Mouse (Mus musculus): ENCODE results near the gene Filip1. TPM values are rescaled to one million over a fixed set of nuclear protein-coding genes. Genes with fewer than 3 reads are reported as not detected.
"Not testable (repeated sequence)": the region's sequence is repeated elsewhere in the genome, so short reads cannot be mapped to it uniquely, and the experiment has no call there.

Filip1 gene
- polyA plus RNA-seq (2015; fragmentation: Nextera tagmentation; extraction: Ambion mirVana): 8.4 and 10.1 TPM in 2 replicates

DNA sequence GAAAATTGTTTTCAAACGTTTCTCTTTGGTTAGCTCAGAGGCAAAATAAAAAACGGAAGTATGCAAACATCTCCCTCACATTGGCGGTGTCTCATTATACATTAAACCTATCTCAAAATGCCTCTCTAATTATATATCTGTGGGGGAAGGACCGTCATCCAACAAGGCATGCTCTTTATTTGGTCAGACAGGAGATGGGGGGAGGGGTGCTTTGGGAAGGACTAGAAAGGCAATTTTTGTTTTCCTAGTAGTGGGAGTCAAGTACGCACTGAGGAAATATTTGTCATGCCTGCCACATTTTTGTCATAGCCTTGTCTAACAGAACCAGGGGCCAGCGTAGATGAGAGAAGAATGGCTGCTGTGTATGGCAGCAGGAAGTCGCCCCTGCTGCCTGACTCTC, at the start of gene Filip1:
TSS of gene Filip1 (minus strand) at position 101 of the 400 bp plus-strand sequence.
- 49% methylated on average over 7 of the region's 7 CpGs for WGBS
- H3K4me3 ChIP-seq: no peak within 1 kb of the TSS
- H3K27me3 ChIP-seq: no peaks in the 10 kb centered on the region
- no peak within 1 kb of the TSS for H3K4me2 ChIP-seq
- no peaks in the 10 kb centered on the region for H3K4me1 ChIP-seq
- ATAC-seq (ENCODE audit: insufficient number of reproducible peaks, low FRiP score, low TSS enrichment, low read depth): no peak
- H3K9me3 ChIP-seq: no peaks in the 10 kb centered on the region
- peak within 1 kb of the TSS; percentile 43; the same call in 1 of the 2 replicates for H3K27ac ChIP-seq
- no peaks in the 10 kb centered on the region for H3K36me3 ChIP-seq
- no peak within 1 kb of the TSS for H3K9ac ChIP-seq

DNA sequence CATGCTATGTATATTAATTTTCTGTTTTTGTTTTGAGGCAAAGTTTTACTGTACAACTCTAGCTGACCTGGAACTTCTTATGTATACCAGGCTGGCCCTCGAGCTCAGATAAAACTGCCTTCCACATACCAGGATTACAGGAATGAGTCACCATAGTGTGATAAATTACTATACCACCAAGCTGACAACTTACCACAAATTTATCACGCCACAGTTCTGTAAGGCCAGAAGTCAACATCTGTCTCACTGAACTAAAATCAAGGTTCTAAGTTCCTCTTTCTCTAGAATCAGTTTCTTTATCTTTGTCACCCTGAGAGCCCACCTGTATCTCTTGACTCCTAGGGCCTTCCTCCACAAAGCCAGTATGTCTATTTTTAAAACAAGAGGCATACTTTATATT, 45.0 kb upstream of the Filip1 start:
- H3K4me2 ChIP-seq: no peak overlapping the region
- H3K9ac ChIP-seq: no peak overlapping the region
- no peak overlapping the region for H3K27ac ChIP-seq
- H3K4me1 ChIP-seq: no peaks in the 10 kb centered on the region
- ATAC-seq (ENCODE audit: insufficient number of reproducible peaks, low FRiP score, low TSS enrichment, low read depth): no peak
- no peaks in the 10 kb centered on the region for H3K27me3 ChIP-seq
- H3K4me3 ChIP-seq: no peak overlapping the region
- no peaks in the 10 kb centered on the region for H3K36me3 ChIP-seq
- no peaks in the 10 kb centered on the region for H3K9me3 ChIP-seq
- WGBS: 67% methylated on average over 2 of the region's 2 CpGs

- Histone ChIP-seq H3K36me3 (no peaks in the 10 kb centered on the region), H3K4me3 (no peak overlapping the region), H3K27ac (no peak overlapping the region), H3K4me2 (no peak overlapping the region), H3K4me1 (no peaks in the 10 kb centered on the region), H3K9me3 (no peaks in the 10 kb centered on the region), H3K9ac (no peak overlapping the region), H3K27me3 (no peaks in the 10 kb centered on the region)
- WGBS: 77% methylated on average over 5 of the region's 5 CpGs
- ATAC-seq (ENCODE audit: insufficient number of reproducible peaks, low FRiP score, low TSS enrichment, low read depth): no peak
Measured at GRCm38 (mm10) chr9:80052951-80053350, 40.3 kb upstream of the Filip1 start.

DNA sequence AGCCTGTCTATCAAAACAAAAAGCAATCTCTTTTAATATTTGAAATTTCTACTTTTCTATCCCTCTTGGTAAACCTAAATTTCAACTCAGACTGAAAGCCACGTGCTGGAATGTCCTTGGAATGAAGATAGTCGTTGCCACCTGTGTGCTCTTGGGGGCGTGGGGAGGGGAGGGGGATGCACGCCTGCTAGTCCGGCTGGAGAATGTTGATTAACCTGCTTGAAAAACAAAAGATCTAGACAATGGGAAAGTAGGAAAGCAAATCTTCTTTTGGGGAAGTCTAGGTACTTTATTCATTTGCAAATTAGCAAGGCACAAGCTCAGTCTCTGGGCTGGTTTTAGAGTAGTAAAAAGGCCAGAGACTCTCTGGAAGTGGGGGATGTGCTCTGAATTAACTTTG, 36.6 kb upstream of the Filip1 start:
- H3K36me3 ChIP-seq; H3K27ac ChIP-seq; H3K9me3 ChIP-seq; H3K9ac ChIP-seq; H3K4me2 ChIP-seq; ATAC-seq (ENCODE audit: insufficient number of reproducible peaks, low FRiP score, low TSS enrichment, low read depth); H3K27me3 ChIP-seq; H3K4me1 ChIP-seq; H3K4me3 ChIP-seq: not testable (repeated sequence)
- WGBS: 55% methylated on average over 5 of the region's 5 CpGs

GRCm38 (mm10) chr9:80044301-80044700, 31.6 kb upstream of the Filip1 start:
- H3K4me2 ChIP-seq; H3K4me1 ChIP-seq; H3K36me3 ChIP-seq; ATAC-seq (ENCODE audit: insufficient number of reproducible peaks, low FRiP score, low TSS enrichment, low read depth); H3K9ac ChIP-seq; H3K4me3 ChIP-seq; H3K27me3 ChIP-seq; H3K27ac ChIP-seq; H3K9me3 ChIP-seq: not testable (repeated sequence)
- WGBS: 92% methylated on average over 4 of the region's 4 CpGs

DNA sequence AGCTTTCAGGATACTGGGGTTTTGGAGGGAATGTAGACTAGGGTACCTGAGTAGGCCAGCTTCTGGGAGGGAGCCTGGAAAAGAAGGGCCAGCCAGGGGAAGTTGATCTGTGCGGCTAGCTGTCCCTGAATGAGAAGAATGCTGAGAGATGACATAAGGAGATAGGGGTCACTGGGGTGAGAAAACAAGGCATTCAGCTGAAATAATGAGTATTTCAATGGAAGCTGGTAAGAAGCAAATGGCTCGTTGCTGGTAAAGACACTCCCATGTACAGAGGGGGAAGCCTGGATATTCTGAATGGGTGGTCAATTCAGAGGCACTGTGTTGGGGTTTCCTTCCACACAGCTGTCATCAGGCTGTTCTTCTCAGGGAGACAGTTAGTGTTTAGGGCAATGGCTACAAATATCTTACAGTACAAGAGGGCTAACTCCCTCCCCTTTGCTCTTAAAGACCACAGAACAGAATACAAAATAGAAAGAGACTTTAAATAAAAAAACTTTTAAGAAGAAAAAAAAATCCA, 26.7 kb upstream of the Filip1 start:
- Histone ChIP-seq H3K4me2 (no peak overlapping the region), H3K4me3 (no peak overlapping the region), H3K27me3 (no peaks in the 10 kb centered on the region), H3K9me3 (no peaks in the 10 kb centered on the region), H3K36me3 (no peaks in the 10 kb centered on the region), H3K9ac (no peak overlapping the region), H3K27ac (peak overlapping the region; percentile 50; the same call in 1 of the 2 replicates), H3K4me1 (peaks cover 5% of the 10 kb centered on the region; the same call in 1 of the 2 replicates)
- 57% methylated on average over 2 of the region's 2 CpGs for WGBS
- no peak for ATAC-seq (ENCODE audit: insufficient number of reproducible peaks, low FRiP score, low TSS enrichment, low read depth)

GRCm38 (mm10) chr9:80037997-80038383, 25.3 kb upstream of the Filip1 start:
- Histone ChIP-seq H3K9ac (no peak overlapping the region), H3K36me3 (no peaks in the 10 kb centered on the region), H3K27ac (no peak overlapping the region), H3K27me3 (no peaks in the 10 kb centered on the region), H3K4me2 (no peak overlapping the region), H3K9me3 (no peaks in the 10 kb centered on the region), H3K4me3 (no peak overlapping the region), H3K4me1 (peaks cover 5% of the 10 kb centered on the region; the same call in 1 of the 2 replicates)
- no peak for ATAC-seq (ENCODE audit: insufficient number of reproducible peaks, low FRiP score, low TSS enrichment, low read depth)

DNA sequence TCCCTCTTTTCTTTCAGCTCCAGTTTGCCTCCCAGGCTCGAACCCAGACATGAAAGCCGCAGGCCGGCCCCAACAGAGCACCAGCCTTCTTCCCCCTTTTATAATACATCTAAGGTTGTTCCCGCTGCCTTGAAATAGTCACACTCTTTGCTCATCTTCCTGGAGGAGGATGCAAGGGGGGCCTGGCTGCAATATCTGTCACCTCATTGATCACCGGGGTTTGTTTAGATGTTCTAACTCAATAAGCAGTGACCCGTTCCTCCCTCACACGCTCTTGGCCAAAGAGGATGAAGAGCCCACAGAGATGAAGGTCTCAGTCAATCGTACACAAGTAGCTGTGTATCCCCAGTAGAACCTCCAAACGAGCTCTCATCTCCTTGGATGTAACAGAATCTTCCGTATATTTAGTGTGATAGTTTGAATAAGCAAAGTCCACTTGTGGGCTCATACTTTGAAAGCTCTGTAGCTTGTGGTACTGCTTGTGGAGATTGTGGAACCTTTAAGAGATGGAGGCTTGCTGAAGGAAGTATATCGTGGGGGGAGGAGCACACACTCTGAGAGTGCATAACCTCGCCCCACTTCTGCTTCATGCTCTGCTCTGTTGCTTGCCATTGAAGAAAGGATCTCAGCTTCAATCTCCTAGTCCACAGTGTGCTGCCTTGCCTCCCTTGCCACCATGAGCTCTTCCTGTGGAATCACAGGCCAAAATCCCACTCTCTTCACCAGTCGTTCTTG, 24.8 kb upstream of the Filip1 start:
- WGBS: 88% methylated on average over 13 of the region's 13 CpGs
- Histone ChIP-seq H3K27me3 (no peaks in the 10 kb centered on the region), H3K4me3 (no peak overlapping the region), H3K9ac (no peak overlapping the region), H3K4me1 (peaks cover 5% of the 10 kb centered on the region; the same call in 1 of the 2 replicates), H3K4me2 (no peak overlapping the region), H3K36me3 (no peaks in the 10 kb centered on the region), H3K9me3 (no peaks in the 10 kb centered on the region), H3K27ac (no peak overlapping the region)
- no peak for ATAC-seq (ENCODE audit: insufficient number of reproducible peaks, low FRiP score, low TSS enrichment, low read depth)

DNA sequence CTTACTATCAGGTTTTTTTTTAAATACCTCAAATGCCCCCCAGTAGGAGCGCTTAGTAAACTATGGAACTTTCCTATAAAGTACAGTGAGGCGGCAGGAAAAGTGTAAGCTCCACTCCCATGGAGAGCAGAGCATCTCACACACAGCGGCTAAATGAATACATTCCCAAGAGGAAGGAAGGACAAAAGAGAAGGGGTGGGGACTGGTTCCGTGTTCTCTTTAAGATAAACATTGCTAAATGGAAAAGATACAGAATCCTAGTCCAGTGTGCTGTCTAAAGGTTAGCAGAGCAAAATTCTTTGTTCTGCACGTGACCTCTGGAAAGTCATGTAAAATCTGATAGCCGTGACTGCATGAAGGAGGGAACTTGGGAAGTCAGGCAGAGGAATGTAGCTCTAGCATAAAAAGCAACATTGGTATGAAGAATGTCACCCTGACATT, 13.9 kb upstream of the Filip1 start:
- Histone ChIP-seq H3K4me1 (no peaks in the 10 kb centered on the region), H3K9me3 (no peaks in the 10 kb centered on the region), H3K4me3 (no peak overlapping the region), H3K9ac (no peak overlapping the region), H3K27me3 (no peaks in the 10 kb centered on the region), H3K4me2 (no peak overlapping the region), H3K27ac (no peak overlapping the region), H3K36me3 (no peaks in the 10 kb centered on the region)
- no peak for ATAC-seq (ENCODE audit: insufficient number of reproducible peaks, low FRiP score, low TSS enrichment, low read depth)
- WGBS: 62% methylated on average over 6 of the region's 6 CpGs

- WGBS: 1% methylated on average over 2 of the region's 2 CpGs
- H3K4me3 ChIP-seq: no peak overlapping the region
- ATAC-seq (ENCODE audit: insufficient number of reproducible peaks, low FRiP score, low TSS enrichment, low read depth): no peak
Measured at GRCm38 (mm10) chr9:80026017-80026416, 13.4 kb upstream of the Filip1 start.

GRCm38 (mm10) chr9:80025347-80025746, 12.7 kb upstream of the Filip1 start:
- ATAC-seq (ENCODE audit: insufficient number of reproducible peaks, low FRiP score, low TSS enrichment, low read depth); H3K27me3 ChIP-seq; H3K27ac ChIP-seq; H3K4me1 ChIP-seq; H3K4me2 ChIP-seq; H3K9me3 ChIP-seq; H3K9ac ChIP-seq; H3K4me3 ChIP-seq; H3K36me3 ChIP-seq: not testable (repeated sequence)
- 90% methylated on average over 5 of the region's 5 CpGs for WGBS

More at GRCm38 (mm10) chr9:80026017-80026416, 13.4 kb upstream of the Filip1 start:
- Histone ChIP-seq H3K27ac (no peak overlapping the region), H3K9me3 (no peaks in the 10 kb centered on the region), H3K27me3 (no peaks in the 10 kb centered on the region), H3K9ac (no peak overlapping the region), H3K36me3 (no peaks in the 10 kb centered on the region), H3K4me2 (no peak overlapping the region), H3K4me1 (no peaks in the 10 kb centered on the region)

DNA sequence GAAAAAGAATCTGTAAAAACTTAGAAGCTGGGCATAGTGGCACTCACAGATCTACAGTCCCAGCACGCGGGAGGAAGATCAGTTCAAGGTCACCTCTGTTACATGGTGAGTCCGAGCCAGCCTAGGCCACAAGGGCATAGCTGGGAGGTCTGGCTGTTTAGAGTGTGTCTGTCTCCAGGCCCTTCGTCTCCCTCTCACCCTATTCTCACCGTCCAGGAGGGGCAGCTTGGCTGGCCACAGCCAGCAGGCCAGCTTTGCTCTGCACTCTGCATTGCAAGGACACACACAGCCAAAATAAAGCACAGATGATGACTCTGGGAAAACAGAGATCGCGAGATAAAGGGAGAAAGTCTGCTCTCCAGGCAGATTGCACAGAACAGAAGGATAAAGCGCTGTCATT, 10.2 kb upstream of the Filip1 start:
- no peak overlapping the region for H3K9ac ChIP-seq
- no peak overlapping the region for H3K27ac ChIP-seq
- ATAC-seq (ENCODE audit: insufficient number of reproducible peaks, low FRiP score, low TSS enrichment, low read depth): no peak
- WGBS: 68% methylated on average over 8 of the region's 8 CpGs
- no peak overlapping the region for H3K4me2 ChIP-seq
- no peaks in the 10 kb centered on the region for H3K27me3 ChIP-seq
- no peak overlapping the region for H3K4me3 ChIP-seq
- H3K4me1 ChIP-seq: no peaks in the 10 kb centered on the region
- H3K36me3 ChIP-seq: no peaks in the 10 kb centered on the region
- no peaks in the 10 kb centered on the region for H3K9me3 ChIP-seq
